Mouse (Mus musculus) layer of hippocampus, postnatal 36 days (tissue): ENCODE data around the gene Olfr846. TPM values are rescaled to one million over a fixed set of nuclear protein-coding genes. Genes with fewer than 3 reads are reported as not detected.

ENCODE experiments used
- DNase-seq, 2 experiments: peaks; one replicate each; pipeline ENCODE4 v3.0.0; 2022
- total RNA-seq, 2 experiments: library from RNA; stranded (reverse); gene quantifications; 2 replicates each; pipeline ENCODE4 v1.2.3; 2021

Gene Olfr846
- total RNA-seq: not detected

GRCm38 (mm10) chr9:19363905-19364304 lies at the start of gene Olfr846:
TSS of gene Olfr846 (minus strand) at chr9:19364005.
- no peak for DNase-seq

- no peak for DNase-seq
Observed at GRCm38 (mm10) chr9:19378569-19378968, 14.8 kb upstream of the Olfr846 start, which contains the start of gene Olfr847. TSS of gene Olfr847 (minus strand) at chr9:19378669.

DNA sequence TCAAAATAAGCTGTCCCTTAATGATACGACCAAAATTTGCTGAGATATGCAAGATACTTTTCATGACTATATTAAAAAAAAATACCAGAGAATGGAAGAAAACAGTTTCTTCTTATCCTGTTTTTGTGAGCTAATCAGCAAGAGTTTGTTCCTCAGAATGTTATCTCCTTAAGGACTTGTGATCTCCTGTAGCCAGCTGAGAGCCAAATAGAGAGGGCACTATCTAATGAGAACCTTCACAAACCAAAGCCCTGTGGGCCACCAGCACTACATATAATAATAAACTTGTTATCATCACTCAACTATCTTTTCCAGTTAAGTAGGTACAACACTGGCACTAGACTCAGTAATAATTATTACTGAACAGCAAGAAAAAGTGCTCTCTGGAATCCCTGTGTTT lies 27.6 kb downstream of the Olfr846 start, which contains the start of gene Olfr845:
Gene Olfr845 (plus strand): TSS at position 301 of the 400 bp plus-strand sequence.
- no peak for DNase-seq

- no peak for DNase-seq
Observed at GRCm38 (mm10) chr9:19316047-19316446, 47.8 kb downstream of the Olfr846 start, which contains the start of gene Olfr844. TSS of gene Olfr844 (plus strand) at chr9:19316347.

Other genes starting within 250 kb of the Olfr846 start
- not detected for gene Olfr836, start 243.6 kb downstream of the Olfr846 start, total RNA-seq
- not detected for gene Olfr837, start 227.7 kb downstream of the Olfr846 start, total RNA-seq
- under 1 TPM; 0.05 to 0.07 TPM for gene Olfr839-ps1, start 186.7 kb downstream of the Olfr846 start, total RNA-seq
- not detected for gene Olfr843, start 112.0 kb downstream of the Olfr846 start, total RNA-seq
- gene Olfr844, start 47.7 kb downstream of the Olfr846 start, total RNA-seq: not detected
- not detected for gene Olfr845, start 27.5 kb downstream of the Olfr846 start, total RNA-seq
- gene Olfr847, start 14.7 kb upstream of the Olfr846 start, total RNA-seq: not detected
- not detected for gene Olfr849, start 76.3 kb upstream of the Olfr846 start, total RNA-seq
- gene Olfr850, start 114.2 kb upstream of the Olfr846 start, total RNA-seq: not detected
- gene Olfr851, start 129.3 kb upstream of the Olfr846 start, total RNA-seq: not detected
- not detected for gene Olfr853, start 177.1 kb upstream of the Olfr846 start, total RNA-seq
- gene Olfr854, start 203.4 kb upstream of the Olfr846 start, total RNA-seq: not detected
- not detected for gene Olfr855, start 218.6 kb upstream of the Olfr846 start, total RNA-seq